Mouse (Mus musculus) right cerebral cortex, adult 18-20 months (tissue): ENCODE data around the gene Ldb2.
A peak's percentile ranks its signal among the peaks of the same experiment; 100 is the strongest.

Experiments used
- DNase-seq: peaks from one replicate; pipeline ENCODE4 v3.0.0; 2022; ENCODE audit warnings: mixed read lengths

Ldb2 gene

DNA sequence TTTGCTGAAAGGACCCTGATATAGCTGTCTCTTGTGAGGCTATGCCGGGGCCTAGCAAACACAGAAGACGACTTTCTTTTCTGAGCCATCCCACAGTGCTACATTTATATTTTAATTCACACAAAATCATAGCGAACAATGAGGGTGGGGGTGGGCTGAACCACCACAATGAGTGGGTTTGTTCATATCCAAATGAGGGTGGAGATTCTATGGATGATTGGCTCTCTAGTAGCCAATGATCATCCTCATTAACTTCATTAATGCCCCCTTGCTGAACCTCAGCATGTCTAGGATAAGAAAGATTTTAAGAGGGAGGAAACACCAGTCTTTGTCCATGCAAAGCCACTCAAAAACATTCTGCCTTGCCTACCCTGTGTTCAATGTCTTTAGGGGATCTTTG is 156.4 kb downstream of the Ldb2 start:
- DNase-seq: no peak

DNA sequence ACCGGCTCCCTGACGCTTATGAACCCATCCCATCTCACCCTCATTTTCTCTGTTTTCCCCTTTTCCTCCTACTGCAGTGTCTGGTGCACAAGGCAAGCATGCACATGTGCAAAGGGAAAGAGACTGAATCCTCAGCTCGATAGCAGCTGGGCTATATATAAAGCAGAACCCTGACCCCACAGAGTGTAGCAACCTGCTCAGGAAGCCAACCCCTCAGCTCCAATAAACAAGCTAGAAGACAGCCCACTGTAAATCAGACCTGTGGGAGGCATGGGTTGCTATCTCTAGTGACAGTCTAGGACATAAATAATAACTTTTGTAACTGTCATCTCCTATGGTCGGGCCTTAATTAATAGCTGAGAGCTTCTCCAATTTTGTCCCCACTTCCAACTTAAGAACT is 158.4 kb downstream of the Ldb2 start:
- no peak for DNase-seq

DNA sequence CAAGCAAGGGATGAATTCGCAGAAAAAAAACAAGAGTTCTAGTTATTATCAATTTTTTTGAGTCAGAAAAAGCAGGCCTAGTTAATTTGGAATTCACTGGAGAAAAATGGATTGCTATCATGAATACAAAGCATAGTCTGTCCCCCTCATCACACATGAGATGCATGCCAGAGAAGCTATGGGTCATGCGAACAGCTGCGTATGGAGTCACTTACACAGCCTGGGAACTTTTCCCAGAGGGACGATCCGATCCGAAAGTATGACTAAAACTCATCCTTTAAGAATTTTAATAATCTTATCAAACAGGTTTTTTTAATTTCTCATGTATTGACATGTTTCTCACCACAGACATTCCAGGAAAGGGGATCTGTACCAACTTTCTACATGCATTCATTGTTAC is 163.9 kb downstream of the Ldb2 start:
- DNase-seq: no peak

DNA sequence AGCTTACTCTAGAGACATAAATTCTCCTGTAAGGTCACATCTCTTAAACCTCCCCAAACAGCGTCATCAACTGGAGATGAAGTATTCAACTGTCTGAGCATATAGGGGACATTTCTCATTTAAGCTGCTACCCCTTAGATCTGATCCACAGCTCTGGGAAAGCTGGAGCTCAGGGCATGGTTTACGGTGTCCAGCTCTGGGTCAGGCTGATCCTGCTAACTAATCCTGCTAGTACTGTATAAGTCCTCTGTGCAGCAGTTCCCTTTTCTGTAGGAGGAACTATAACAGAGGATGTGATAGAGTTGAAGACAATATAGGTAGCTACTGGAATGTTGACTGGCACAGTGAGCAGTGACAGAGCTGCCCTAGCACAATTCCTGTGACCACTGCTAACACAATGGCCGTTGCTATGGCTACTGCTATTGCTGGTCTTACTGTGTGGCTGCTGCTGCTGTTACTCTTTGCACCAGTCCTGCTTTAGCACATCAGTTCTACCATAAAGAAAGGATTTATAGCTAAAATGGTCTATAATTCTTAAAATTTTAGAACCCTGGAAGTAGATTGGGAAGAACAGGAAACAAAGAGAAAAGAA is 170.3 kb downstream of the Ldb2 start:
- no peak for DNase-seq

DNA sequence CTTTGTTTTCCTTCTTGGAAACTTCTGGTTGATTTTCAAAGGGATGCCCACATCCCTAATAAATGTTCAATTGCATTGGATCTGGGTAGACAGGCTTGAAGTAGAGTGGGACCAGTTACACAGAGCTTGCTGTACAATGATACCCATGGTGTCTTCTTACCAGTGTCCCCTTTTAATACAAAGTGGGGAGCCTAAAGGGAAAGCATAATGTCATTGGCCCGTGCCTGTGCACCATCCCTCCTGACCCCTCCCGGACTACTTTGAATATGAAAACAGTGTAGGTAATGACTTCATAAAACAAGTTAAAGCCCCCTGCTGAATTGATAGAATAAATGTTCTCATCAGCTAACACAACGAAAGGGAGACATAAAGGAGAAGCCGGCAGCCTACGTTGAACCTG is 172.0 kb downstream of the Ldb2 start:
- no peak for DNase-seq

DNA sequence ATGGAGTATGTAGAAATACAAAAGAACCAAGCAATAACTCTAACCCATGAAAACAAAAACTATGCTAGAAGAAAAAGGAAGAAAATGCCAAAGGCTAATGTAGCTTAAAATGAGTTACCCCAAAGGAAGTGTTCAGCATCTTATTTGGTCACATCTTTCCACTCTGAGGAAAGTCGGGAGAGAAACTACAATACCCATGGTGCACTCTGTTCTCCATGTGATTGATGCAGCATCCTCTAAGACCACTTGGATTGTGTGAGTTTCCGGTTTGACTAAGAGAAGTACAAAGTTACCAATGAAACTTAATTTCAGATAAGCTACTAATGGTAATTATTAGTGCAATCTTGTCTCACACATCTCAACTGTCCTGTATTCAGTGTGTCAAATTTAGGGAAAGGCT is 172.6 kb downstream of the Ldb2 start:
- no peak for DNase-seq

DNA sequence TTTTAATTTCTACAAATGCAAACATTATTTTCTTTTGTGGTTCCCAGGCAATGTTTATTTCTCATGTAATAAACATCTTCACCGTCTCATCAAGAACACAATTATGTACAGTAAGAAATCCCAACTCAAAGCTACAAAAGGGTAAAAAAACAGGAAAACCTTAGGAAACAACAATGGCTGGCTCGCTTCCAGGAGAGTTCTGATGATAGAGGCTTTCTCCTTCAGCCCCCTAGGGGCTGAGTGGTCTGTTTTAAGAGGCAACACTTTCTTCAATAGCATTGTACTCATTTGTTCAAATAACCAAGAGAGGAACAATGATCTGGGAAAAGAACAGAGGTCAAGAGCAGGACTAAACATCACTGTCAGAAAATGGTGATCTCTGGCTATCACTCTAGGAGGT is 173.4 kb downstream of the Ldb2 start:
- no peak for DNase-seq

- DNase-seq: no peak
Observed at GRCm38 (mm10) chr5:44615677-44616076, 183.8 kb downstream of the Ldb2 start.

DNA sequence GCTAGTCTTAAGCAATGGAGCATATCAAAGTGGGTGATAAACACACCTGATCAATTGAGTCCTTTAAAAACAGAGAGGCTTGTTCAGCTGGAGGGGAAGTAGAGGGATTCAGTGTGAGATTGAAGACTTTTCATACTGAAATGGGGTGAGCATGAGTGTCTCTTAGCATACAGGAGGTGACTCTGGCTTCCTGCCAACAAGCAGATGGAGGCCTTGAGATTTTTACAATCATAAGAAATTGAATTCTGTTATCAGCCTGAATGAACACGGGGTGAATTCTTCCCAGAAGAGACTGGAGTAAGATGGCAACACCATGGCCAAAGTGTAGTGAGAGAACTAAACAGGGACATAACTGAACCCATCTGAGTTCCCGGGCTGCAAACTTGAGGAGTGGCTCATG is 190.6 kb downstream of the Ldb2 start:
- DNase-seq: no peak

DNA sequence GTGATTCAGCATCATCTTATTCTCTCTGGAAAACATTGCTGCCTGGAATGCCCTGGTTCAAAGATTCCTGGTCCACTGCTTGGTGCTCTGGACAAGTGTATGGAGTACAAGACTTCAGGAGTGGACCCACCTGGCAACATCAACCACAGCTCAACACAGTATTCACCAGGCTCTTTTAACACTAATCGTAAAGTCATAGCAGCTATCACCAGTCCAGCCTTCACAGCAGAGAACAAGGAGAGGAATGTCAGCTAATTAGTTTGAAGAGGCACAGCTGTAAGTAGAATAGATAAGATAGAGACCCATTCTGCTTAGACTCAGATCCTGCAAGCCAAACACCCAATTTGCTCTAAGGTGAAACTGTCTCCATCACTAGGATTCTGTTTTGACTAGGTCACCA is 198.1 kb downstream of the Ldb2 start:
- DNase-seq: no peak

DNA sequence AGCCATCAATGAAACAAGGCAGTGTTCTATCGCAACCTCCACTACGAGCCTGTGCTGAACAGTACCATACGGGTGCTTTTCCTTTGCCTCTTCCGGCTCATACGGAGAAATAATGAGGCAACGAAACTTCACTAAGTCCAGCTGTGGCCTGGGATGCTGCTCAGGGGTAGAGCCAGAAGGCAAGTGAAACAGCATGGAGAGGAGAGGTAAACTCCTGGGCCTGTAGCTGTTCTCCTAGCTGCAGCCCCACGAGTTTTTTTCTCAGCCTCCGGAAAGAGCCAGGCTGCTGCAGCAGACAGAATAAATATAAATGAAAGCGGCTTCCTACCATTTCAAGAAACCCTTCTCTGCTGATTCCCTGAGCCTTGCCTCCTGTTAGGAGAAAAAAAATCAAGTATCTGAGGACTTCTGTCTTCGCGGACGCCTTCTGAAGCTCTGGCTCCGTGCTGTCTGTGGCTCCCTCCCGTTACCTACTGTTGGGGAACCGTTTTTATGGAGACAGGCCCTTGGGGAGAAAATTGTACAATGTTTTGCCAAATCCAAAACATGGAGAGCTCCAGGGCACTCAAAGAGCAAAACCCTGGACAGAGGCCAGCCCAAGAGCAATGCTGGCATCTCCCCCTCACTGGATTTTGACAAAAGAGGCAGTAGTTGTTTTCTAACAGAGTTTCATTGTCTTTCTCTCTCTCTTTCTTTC is 205.8 kb downstream of the Ldb2 start:
- peak; percentile 15 for DNase-seq

GRCm38 (mm10) chr5:44590750-44591149 is 208.7 kb downstream of the Ldb2 start:
- no peak for DNase-seq

DNA sequence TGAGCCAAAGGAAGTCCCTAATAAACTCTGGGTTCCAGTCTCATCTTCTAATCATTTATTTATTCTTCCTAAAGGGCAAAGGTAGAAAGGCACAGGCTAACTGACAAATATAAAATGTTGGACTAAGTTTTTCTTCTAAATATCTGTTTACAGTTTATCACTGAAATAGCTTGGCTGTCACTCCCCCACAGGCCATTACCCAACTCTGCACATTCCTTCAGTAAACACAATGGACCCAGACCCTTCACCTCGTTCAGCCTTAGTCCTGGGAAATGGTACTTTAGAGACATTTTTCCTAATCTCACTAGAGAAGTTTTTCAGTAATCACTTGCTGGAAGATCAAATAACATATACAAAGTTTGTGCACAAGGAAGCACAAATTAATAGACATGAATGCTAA is 210.2 kb downstream of the Ldb2 start:
- DNase-seq: no peak

GRCm38 (mm10) chr5:44586571-44586970 is 212.9 kb downstream of the Ldb2 start:
- no peak for DNase-seq

DNA sequence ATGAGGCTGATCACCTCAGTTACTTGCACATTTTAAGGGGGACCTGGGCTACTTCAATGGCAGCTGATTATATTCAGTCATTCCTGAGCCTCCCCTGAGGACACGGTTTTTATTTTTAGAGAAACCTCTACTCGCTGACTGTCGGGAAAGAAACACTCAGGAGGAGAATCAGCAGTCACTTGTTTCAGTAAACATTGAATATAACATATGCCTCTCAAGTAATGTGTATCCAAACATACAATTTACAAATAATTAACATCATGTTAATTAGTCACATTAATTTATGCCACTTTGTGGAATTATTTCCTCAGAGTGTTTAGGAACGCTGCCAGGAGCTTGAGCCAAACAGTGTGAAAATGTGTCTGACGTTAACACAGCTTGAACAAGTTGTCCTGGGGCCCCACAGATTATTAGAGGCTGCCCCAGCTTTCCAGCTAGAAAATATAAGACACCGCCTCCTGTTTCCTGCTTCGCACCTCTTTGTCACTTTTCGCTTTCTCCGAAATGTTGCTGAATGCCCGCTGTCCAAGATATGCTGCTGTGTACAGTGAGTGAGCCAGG is 219.5 kb downstream of the Ldb2 start:
- peak; percentile 5 for DNase-seq

GRCm38 (mm10) chr5:44576682-44577349 is 222.7 kb downstream of the Ldb2 start:
- no peak for DNase-seq

DNA sequence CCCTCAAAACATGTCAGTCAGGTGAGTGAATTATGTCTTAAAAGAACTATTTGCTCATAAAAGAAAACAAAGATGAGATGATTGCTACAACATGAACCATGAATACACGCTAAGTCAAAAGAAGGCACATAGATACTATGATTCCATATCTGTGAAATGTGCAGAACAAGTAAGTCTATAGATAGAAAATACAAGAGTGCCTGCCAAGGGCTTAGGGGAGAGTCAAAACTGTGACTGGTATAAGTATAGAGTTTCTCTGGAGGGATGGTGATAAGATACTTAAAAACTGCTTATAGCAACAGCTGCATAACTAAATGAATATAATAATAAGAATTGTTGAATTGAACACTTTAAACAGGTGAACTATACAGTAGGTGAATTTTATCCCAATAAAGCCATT is 224.8 kb downstream of the Ldb2 start:
- DNase-seq: no peak

- DNase-seq: no peak
Observed at GRCm38 (mm10) chr5:44553765-44554352, 245.6 kb downstream of the Ldb2 start.

GRCm38 (mm10) chr5:44553155-44553554 is 246.3 kb downstream of the Ldb2 start:
- no peak for DNase-seq

- no peak for DNase-seq
Observed at GRCm38 (mm10) chr5:44552121-44552520, 247.4 kb downstream of the Ldb2 start.

- no peak for DNase-seq
Observed at GRCm38 (mm10) chr5:44548468-44548867, 251.0 kb downstream of the Ldb2 start.

DNA sequence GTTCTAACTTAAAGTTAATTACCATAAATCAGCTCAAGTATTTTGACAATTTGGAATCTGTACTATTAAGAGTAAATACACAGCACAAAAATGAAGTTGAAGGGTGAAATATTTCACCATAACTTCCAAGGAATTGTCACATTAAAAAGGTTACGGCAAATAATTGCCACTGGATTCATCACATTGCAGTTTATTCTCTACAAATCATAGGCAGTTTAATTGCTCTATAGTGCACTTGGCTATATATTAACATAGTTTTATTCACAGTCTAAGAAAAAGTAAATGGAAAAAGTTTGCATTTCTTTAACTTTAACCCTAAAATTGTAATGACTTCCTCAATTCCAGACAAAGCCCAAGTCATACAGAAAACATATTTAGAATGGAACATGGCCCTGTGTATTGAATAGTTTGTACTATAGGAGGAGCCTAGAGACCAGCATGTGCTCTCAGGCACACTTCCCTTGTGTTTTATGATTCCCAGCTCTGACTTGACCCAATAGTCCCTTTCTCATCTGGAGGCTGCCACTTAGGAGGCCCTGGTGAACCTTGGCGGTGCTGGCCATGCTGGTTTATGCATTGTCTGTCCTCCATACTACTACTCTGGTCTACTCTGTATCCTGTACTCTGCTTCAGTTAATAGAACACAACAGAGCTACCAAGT is 255.9 kb downstream of the Ldb2 start:
- DNase-seq: no peak

DNA sequence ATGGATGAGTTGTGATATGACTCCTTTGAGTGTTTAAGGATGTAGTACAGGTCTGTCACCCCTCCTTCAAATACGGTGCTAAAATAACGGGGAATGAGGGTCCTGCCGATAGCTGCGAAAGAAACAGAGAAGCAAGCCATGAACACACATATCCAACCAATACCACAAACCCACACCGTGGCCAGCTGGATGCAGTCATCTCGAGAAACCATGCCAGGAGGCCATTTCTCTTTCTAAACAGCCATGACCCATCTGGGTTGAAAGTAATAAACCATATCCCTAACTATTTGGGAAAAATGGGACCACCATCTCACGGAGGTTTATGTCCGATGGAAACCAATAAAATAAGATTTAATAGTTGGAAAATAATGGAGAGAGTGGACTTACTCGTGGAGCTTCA is 257.7 kb downstream of the Ldb2 start:
- DNase-seq: no peak
